Mouse (Mus musculus) liver, adult 2 months (tissue): Measurements from ENCODE around the gene Tuft1.
A peak's percentile ranks its signal among the peaks of the same experiment; 100 is the strongest.

ENCODE experiments used
- CTCF ChIP-seq: fragments of 200-500 bp; IDR thresholded peaks from 2 replicates; pipeline ENCODE4 v1.5.1; 2011; ENCODE audit warnings: low read depth, low read length, control low read depth
- POLR2A ChIP-seq: fragments of 200-500 bp; IDR thresholded peaks from 2 replicates; pipeline ENCODE4 v1.6.1; 2011; ENCODE audit warnings: low read length, control low read depth; ENCODE audit not compliant: insufficient read depth; ENCODE audit errors: extremely low read depth

- TF ChIP-seq CTCF: peak; percentile 27; the same call in 1 of the 2 replicates
- no peak for TF ChIP-seq POLR2A
Measured at GRCm38 (mm10) chr3:94616717-94617116, 42.0 kb downstream of the Tuft1 start.
